Mouse (Mus musculus): ENCODE data around the gene Loxl3.

Loxl3 gene

GRCm38 (mm10) chr6:83077630-83078323 lies 43.8 kb downstream of the Loxl3 start, which contains the start of gene Pcgf1:
Pcgf1 (plus strand) TSS chr6:83077869.
- Histone ChIP-seq H3K27me3 (ENCODE audit: control insufficient read depth, insufficient read depth, low read length, poor library complexity, severe bottlenecking) (peaks cover 3% of the 10 kb centered on the region; the same call in 1 of the 2 replicates), H3K36me3 (ENCODE audit: control insufficient read depth, insufficient read depth, low read length, poor library complexity, severe bottlenecking) (0 out of 2 replicates have a peak, but pooled peaks cover 4% of the 10 kb centered on the region)
- DNase-seq (ENCODE audit: low read depth, low spot score): no peak

- DNase-seq (ENCODE audit: low read depth, low spot score): peak; percentile 99
- H3K36me3 ChIP-seq (ENCODE audit: control insufficient read depth, insufficient read depth, low read length, poor library complexity, severe bottlenecking): 0 out of 2 replicates have a peak, but pooled peaks cover 4% of the 10 kb centered on the region
These were observed 44.4 kb downstream of the Loxl3 start for GRCm38 (mm10) chr6:83078324-83078858.

DNA sequence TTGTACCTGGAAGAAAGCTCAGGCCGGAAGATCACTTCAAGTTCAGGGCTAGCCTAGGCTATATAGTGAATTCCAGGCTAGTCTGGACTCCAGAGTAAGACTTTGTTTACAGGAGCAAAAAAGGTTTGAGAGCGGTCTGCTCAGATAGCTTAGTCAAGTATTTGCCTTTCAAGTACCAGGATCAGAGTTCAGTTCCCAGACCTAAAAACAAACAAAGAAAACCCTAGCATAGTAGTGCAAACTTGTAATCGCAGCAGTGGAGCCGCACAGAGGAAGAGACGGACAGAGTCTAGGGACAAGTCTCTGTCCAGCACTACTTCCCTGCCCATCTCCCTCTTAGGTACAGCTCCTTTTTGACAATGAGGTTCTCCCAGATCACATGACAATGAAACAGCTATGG lies 46.2 kb downstream of the Loxl3 start:
- 0 out of 2 replicates have a peak, but pooled peaks cover 4% of the 10 kb centered on the region for H3K36me3 ChIP-seq (ENCODE audit: control insufficient read depth, insufficient read depth, low read length, poor library complexity, severe bottlenecking)
- DNase-seq (ENCODE audit: low read depth, low spot score): no peak
- H3K27me3 ChIP-seq (ENCODE audit: control insufficient read depth, insufficient read depth, low read length, poor library complexity, severe bottlenecking): no peaks in the 10 kb centered on the region

More at GRCm38 (mm10) chr6:83078324-83078858, 44.4 kb downstream of the Loxl3 start:
- peaks cover 2% of the 10 kb centered on the region; the same call in 1 of the 2 replicates for H3K27me3 ChIP-seq (ENCODE audit: control insufficient read depth, insufficient read depth, low read length, poor library complexity, severe bottlenecking)

- no peak for DNase-seq (ENCODE audit: low read depth, low spot score)
- 0 out of 2 replicates have a peak, but pooled peaks cover 4% of the 10 kb centered on the region for H3K36me3 ChIP-seq (ENCODE audit: control insufficient read depth, insufficient read depth, low read length, poor library complexity, severe bottlenecking)
- peaks cover 3% of the 10 kb centered on the region for H3K27me3 ChIP-seq (ENCODE audit: control insufficient read depth, insufficient read depth, low read length, poor library complexity, severe bottlenecking)
These were observed 49.5 kb downstream of the Loxl3 start for GRCm38 (mm10) chr6:83083497-83083896.

- H3K36me3 ChIP-seq (ENCODE audit: control insufficient read depth, insufficient read depth, low read length, poor library complexity, severe bottlenecking): 0 out of 2 replicates have a peak, but pooled peaks cover 4% of the 10 kb centered on the region
These were observed 50.5 kb downstream of the Loxl3 start for GRCm38 (mm10) chr6:83084477-83084876.

DNA sequence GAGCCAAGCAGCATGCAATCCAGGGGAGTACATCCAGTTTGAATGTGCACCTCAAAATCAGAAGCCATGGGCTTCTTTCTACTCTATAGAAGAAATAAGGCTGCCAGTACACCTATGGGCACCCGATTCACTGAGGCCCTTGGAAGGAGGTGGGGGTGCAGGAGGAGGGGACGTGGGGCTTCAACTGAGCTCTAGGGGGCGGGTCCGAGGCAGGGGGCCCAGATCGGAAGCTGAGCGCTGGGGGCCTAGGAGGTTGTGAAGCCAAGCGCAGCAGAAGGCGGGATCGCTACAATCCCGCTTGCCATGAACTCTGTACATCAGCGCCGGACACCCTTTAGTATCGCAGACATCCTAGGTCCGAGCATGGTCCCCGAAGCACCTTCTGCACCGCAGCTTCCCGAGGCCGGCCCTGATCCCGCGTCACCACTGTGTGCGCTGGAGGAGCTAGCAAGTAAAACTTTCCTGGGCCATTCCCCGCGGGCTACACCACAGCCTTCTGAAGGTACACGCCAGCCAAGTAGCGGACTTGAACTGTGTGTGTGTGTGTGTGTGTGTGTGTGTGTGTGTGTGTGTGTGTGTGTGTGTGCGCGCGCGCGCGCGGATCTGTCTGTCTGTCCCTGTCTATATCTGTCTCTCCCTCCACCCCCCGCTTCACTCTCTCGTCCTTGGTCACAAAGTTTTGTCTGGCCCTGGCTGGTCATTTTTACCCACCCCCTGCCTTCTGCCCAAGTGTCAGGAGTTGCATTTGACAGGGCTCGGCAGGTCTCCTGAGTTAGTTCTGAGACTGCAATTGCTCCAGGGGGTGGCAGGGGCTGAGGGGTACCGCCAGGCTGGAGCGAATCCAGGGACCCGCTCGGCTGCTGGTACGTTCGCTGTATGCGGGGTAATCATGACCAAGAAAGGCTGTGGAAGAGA lies 52.4 kb downstream of the Loxl3 start, which contains the start of gene Lbx2:
TSS of gene Lbx2 (plus strand) at position 247 of the 915 bp plus-strand sequence.
- 0 out of 2 replicates have a peak, but pooled peaks cover 4% of the 10 kb centered on the region for H3K36me3 ChIP-seq (ENCODE audit: control insufficient read depth, insufficient read depth, low read length, poor library complexity, severe bottlenecking)
- H3K27me3 ChIP-seq (ENCODE audit: control insufficient read depth, insufficient read depth, low read length, poor library complexity, severe bottlenecking): peaks cover 3% of the 10 kb centered on the region
- DNase-seq (ENCODE audit: low read depth, low spot score): no peak

More at GRCm38 (mm10) chr6:83084477-83084876, 50.5 kb downstream of the Loxl3 start:
- H3K27me3 ChIP-seq (ENCODE audit: control insufficient read depth, insufficient read depth, low read length, poor library complexity, severe bottlenecking): peaks cover 3% of the 10 kb centered on the region
- DNase-seq (ENCODE audit: low read depth, low spot score): no peak

- no peak for DNase-seq (ENCODE audit: low read depth, low spot score)
- peaks cover 3% of the 10 kb centered on the region for H3K27me3 ChIP-seq (ENCODE audit: control insufficient read depth, insufficient read depth, low read length, poor library complexity, severe bottlenecking)
These were observed 53.4 kb downstream of the Loxl3 start for GRCm38 (mm10) chr6:83087205-83087925.

GRCm38 (mm10) chr6:83087926-83088260 lies 53.9 kb downstream of the Loxl3 start:
- Histone ChIP-seq H3K27me3 (ENCODE audit: control insufficient read depth, insufficient read depth, low read length, poor library complexity, severe bottlenecking) (peaks cover 3% of the 10 kb centered on the region), H3K36me3 (ENCODE audit: control insufficient read depth, insufficient read depth, low read length, poor library complexity, severe bottlenecking) (no peaks in the 10 kb centered on the region)
- DNase-seq (ENCODE audit: low read depth, low spot score): no peak

More at GRCm38 (mm10) chr6:83087205-83087925, 53.4 kb downstream of the Loxl3 start:
- H3K36me3 ChIP-seq (ENCODE audit: control insufficient read depth, insufficient read depth, low read length, poor library complexity, severe bottlenecking): no peaks in the 10 kb centered on the region

GRCm38 (mm10) chr6:83092416-83093127 lies 58.6 kb downstream of the Loxl3 start:
- Histone ChIP-seq H3K27me3 (ENCODE audit: control insufficient read depth, insufficient read depth, low read length, poor library complexity, severe bottlenecking) (peaks cover 2% of the 10 kb centered on the region; the same call in 1 of the 2 replicates), H3K36me3 (ENCODE audit: control insufficient read depth, insufficient read depth, low read length, poor library complexity, severe bottlenecking) (no peaks in the 10 kb centered on the region)
- DNase-seq (ENCODE audit: low read depth, low spot score): no peak

DNA sequence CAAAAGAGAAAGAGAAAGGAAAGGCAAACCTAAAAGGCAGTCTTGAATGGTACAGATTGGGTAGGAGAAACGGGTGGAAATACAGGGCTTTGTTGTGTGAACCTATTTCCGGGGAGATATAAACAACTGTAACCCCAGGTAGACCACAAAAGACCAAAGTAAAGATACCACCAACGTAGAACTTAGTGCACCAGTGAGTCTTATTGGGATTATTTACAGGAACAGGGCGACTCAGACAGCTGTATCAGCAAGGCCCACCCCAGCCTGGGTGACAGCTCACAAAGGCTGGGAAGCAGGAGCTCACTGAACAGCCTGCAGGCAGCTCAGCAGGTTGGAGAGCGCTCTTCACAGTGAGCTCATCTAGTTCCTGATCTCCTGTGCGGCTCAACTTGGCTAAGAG lies 62.0 kb downstream of the Loxl3 start:
- Histone ChIP-seq H3K36me3 (ENCODE audit: control insufficient read depth, insufficient read depth, low read length, poor library complexity, severe bottlenecking) (no peaks in the 10 kb centered on the region), H3K27me3 (ENCODE audit: control insufficient read depth, insufficient read depth, low read length, poor library complexity, severe bottlenecking) (0 out of 2 replicates have a peak, but pooled peaks cover 2% of the 10 kb centered on the region)
- no peak for DNase-seq (ENCODE audit: low read depth, low spot score)

GRCm38 (mm10) chr6:83098411-83098810 lies 64.4 kb downstream of the Loxl3 start:
- Histone ChIP-seq H3K36me3 (ENCODE audit: control insufficient read depth, insufficient read depth, low read length, poor library complexity, severe bottlenecking) (no peaks in the 10 kb centered on the region), H3K27me3 (ENCODE audit: control insufficient read depth, insufficient read depth, low read length, poor library complexity, severe bottlenecking) (0 out of 2 replicates have a peak, but pooled peaks cover 2% of the 10 kb centered on the region)
- DNase-seq (ENCODE audit: low read depth, low spot score): no peak

DNA sequence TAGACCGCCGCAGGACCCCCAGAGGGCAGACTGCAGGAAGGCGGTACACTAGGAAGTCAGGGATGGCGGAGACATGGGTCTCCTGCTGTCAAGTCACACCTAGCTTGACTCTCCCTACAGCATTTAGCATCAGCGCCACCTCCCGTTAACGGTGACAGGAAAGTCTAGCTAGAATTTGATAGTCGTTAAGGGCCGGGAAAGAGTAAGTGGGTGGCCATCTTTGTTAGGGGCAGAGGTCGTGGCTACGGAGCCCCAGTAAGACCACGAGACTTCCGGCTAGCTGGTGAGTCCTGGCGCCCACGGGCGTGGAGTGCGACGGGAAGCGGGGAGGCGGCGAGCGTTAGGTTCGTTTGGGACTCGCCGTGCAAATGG lies 67.3 kb downstream of the Loxl3 start, which contains the start of the genes Ccdc142 and Gm42688:
TSS of gene Ccdc142 (plus strand) at position 286 of the 372 bp plus-strand sequence.
TSS of gene Gm42688 (plus strand) at position 302 of the 372 bp plus-strand sequence.
- Histone ChIP-seq H3K36me3 (ENCODE audit: control insufficient read depth, insufficient read depth, low read length, poor library complexity, severe bottlenecking) (no peaks in the 10 kb centered on the region), H3K27me3 (ENCODE audit: control insufficient read depth, insufficient read depth, low read length, poor library complexity, severe bottlenecking) (no peaks in the 10 kb centered on the region)
- peak; percentile 92 for DNase-seq (ENCODE audit: low read depth, low spot score)

- no peaks in the 10 kb centered on the region for H3K36me3 ChIP-seq (ENCODE audit: control insufficient read depth, insufficient read depth, low read length, poor library complexity, severe bottlenecking)
- H3K27me3 ChIP-seq (ENCODE audit: control insufficient read depth, insufficient read depth, low read length, poor library complexity, severe bottlenecking): no peaks in the 10 kb centered on the region
- DNase-seq (ENCODE audit: low read depth, low spot score): peak; percentile 77
These were observed 67.9 kb downstream of the Loxl3 start for GRCm38 (mm10) chr6:83101688-83102556.
